Mouse (Mus musculus) monocyte, adult 5-6 weeks (primary cell): Measurements from ENCODE around the gene Dhx32. TPM values are rescaled to one million over a fixed set of nuclear protein-coding genes. Genes with fewer than 3 reads are reported as not detected.

ENCODE experiments used
- ATAC-seq: fragments of 153-309, 156-312 bp; replicated peaks from 2 replicates; pipeline ENCODE4 v1.8.0; 2017; ENCODE audit warnings: mild to moderate bottlenecking; ENCODE audit not compliant: low TSS enrichment, insufficient number of reproducible peaks, severe bottlenecking, poor library complexity, low FRiP score
- total RNA-seq: library from RNA; stranded (forward); fragments of 200-1000, 200-491, 200-594 nt; gene quantifications from 3 replicates; pipeline ENCODE4 v1.2.3, GENCODE M21; 2017

The Dhx32 gene
- total RNA-seq, 1 experiment from 2014 or later: 7.1 TPM

- peak; percentile 68 for ATAC-seq
Measured at GRCm38 (mm10) chr7:133776626-133776996, 5.9 kb downstream of the Dhx32 start, which contains the start of gene Fank1. TSS of gene Fank1 (plus strand) at chr7:133776861.

- peak; percentile 21; the same call in 1 of the 2 replicates for ATAC-seq
Measured at GRCm38 (mm10) chr7:133775796-133776625, 6.5 kb downstream of the Dhx32 start.

GRCm38 (mm10) chr7:133775179-133775578 lies 7.3 kb downstream of the Dhx32 start:
- no peak for ATAC-seq

- ATAC-seq: no peak
Measured at GRCm38 (mm10) chr7:133768517-133768916, 14.0 kb downstream of the Dhx32 start.

- no peak for ATAC-seq
Measured at GRCm38 (mm10) chr7:133768027-133768426, 14.5 kb downstream of the Dhx32 start.

GRCm38 (mm10) chr7:133765849-133766243 lies 16.7 kb downstream of the Dhx32 start:
- ATAC-seq: no peak

GRCm38 (mm10) chr7:133765240-133765848 lies 17.2 kb downstream of the Dhx32 start:
- no peak for ATAC-seq

- no peak for ATAC-seq
Measured at GRCm38 (mm10) chr7:133764425-133764824, 18.1 kb downstream of the Dhx32 start.

GRCm38 (mm10) chr7:133762696-133763095 lies 19.8 kb downstream of the Dhx32 start:
- no peak for ATAC-seq

GRCm38 (mm10) chr7:133759611-133760353 lies 22.7 kb downstream of the Dhx32 start:
- no peak for ATAC-seq

- no peak for ATAC-seq
Measured at GRCm38 (mm10) chr7:133758716-133759115, 23.8 kb downstream of the Dhx32 start.

- no peak for ATAC-seq
Measured at GRCm38 (mm10) chr7:133757961-133758455, 24.5 kb downstream of the Dhx32 start.

GRCm38 (mm10) chr7:133751163-133751562 lies 31.4 kb downstream of the Dhx32 start:
- no peak for ATAC-seq

- no peak for ATAC-seq
Measured at GRCm38 (mm10) chr7:133750666-133751065, 31.9 kb downstream of the Dhx32 start.

GRCm38 (mm10) chr7:133748753-133749152 lies 33.8 kb downstream of the Dhx32 start:
- no peak for ATAC-seq

GRCm38 (mm10) chr7:133747372-133747771 lies 35.2 kb downstream of the Dhx32 start:
- ATAC-seq: no peak

- no peak for ATAC-seq
Measured at GRCm38 (mm10) chr7:133744701-133745100, 37.8 kb downstream of the Dhx32 start.

- ATAC-seq: no peak
Measured at GRCm38 (mm10) chr7:133744209-133744608, 38.3 kb downstream of the Dhx32 start.

GRCm38 (mm10) chr7:133743611-133744010 lies 38.9 kb downstream of the Dhx32 start:
- no peak for ATAC-seq
